Mouse (Mus musculus) mouse trophoblast stem cell (cell line): ENCODE measurements around the gene Pdia4.
"Not testable (repeated sequence)": the region's sequence is repeated elsewhere in the genome, so short reads cannot be mapped to it uniquely, and the experiment has no call there.

Experiments
- in situ Hi-C, 2 experiments: fragments of 300-500 bp; cut with MseI, MboI; formaldehyde crosslinking; loops; 2 replicates in 1 of 2; 3 replicates in 1 of 2; pipeline ENCODE4 v1.15.1; 2025

Gene Pdia4

GRCm38 (mm10) chr6:47813257-47813878, at the start of gene Pdia4:
Gene Pdia4, minus strand, starts transcription at chr6:47813430.
- in situ Hi-C loops = no loop called here

GRCm38 (mm10) chr6:47857729-47858128, 44.5 kb upstream of the Pdia4 start:
- in situ Hi-C loops = not testable (repeated sequence)

GRCm38 (mm10) chr6:47857241-47857640, 44.0 kb upstream of the Pdia4 start:
- in situ Hi-C loops = no loop called here

GRCm38 (mm10) chr6:47845779-47846178, 32.5 kb upstream of the Pdia4 start:
- in situ Hi-C loops = no loop called here

- in situ Hi-C loops = no loop called here
Measured at GRCm38 (mm10) chr6:47842337-47842736, 29.1 kb upstream of the Pdia4 start.

- in situ Hi-C loops = no loop called here
Measured at GRCm38 (mm10) chr6:47841831-47842230, 28.6 kb upstream of the Pdia4 start.

GRCm38 (mm10) chr6:47841077-47841476, 27.8 kb upstream of the Pdia4 start:
- in situ Hi-C loops = no loop called here

- in situ Hi-C loops = no loop called here
Measured at GRCm38 (mm10) chr6:47837630-47838029, 24.4 kb upstream of the Pdia4 start.

GRCm38 (mm10) chr6:47835984-47836521, 22.8 kb upstream of the Pdia4 start:
- in situ Hi-C loops = no loop called here

- in situ Hi-C loops = no loop called here
Measured at GRCm38 (mm10) chr6:47835482-47835983, 22.3 kb upstream of the Pdia4 start, which contains the start of gene Zfp398. Gene Zfp398, plus strand, starts transcription at chr6:47835661.

GRCm38 (mm10) chr6:47832220-47832619, 19.0 kb upstream of the Pdia4 start:
- in situ Hi-C loops = no loop called here

- in situ Hi-C loops = no loop called here
Measured at GRCm38 (mm10) chr6:47830104-47831078, 17.2 kb upstream of the Pdia4 start, which contains the start of gene Zfp786. Gene Zfp786, minus strand, starts transcription at chr6:47830867.

- in situ Hi-C loops = loop anchor here (5.0 kb wide), 1 partner anchor 37 kb away; no protein-coding TSS in a partner anchor
Measured at GRCm38 (mm10) chr6:47828950-47829349, 15.7 kb upstream of the Pdia4 start.

- in situ Hi-C loops = loop anchor here (5.0 kb wide), 1 partner anchor 35 kb away; no protein-coding TSS in a partner anchor
Measured at GRCm38 (mm10) chr6:47827462-47827861, 14.2 kb upstream of the Pdia4 start.

GRCm38 (mm10) chr6:47824241-47824640, 11.0 kb upstream of the Pdia4 start:
- in situ Hi-C loops = no loop called here

GRCm38 (mm10) chr6:47821776-47822175, 8.5 kb upstream of the Pdia4 start:
- in situ Hi-C loops = no loop called here

GRCm38 (mm10) chr6:47821236-47821635, 8.0 kb upstream of the Pdia4 start:
- in situ Hi-C loops = no loop called here

GRCm38 (mm10) chr6:47819626-47820325, 6.5 kb upstream of the Pdia4 start:
- in situ Hi-C loops = no loop called here

- in situ Hi-C loops = no loop called here
Measured at GRCm38 (mm10) chr6:47818721-47819120, 5.5 kb upstream of the Pdia4 start.

GRCm38 (mm10) chr6:47816151-47816550, 2.9 kb upstream of the Pdia4 start:
- in situ Hi-C loops = no loop called here

- in situ Hi-C loops = no loop called here
Measured at GRCm38 (mm10) chr6:47812271-47812915, 837 bp downstream of the Pdia4 start.
